Mouse (Mus musculus): ENCODE results near the gene Usp15.

GRCm38 (mm10) chr10:123201436-123201835 is 4.6 kb upstream of the Usp15 start:
- no peak for TF ChIP-seq POLR2A (IDR thresholded peaks at IDR 0.05; ENCODE audit: borderline replicate concordance, extremely low read depth, insufficient read depth, insufficient read length, poor library complexity, severe bottlenecking)
- no peak for TF ChIP-seq CTCF (IDR thresholded peaks at IDR 0.05; ENCODE audit: borderline replicate concordance, extremely low read depth, insufficient read depth, insufficient read length)
